Mouse (Mus musculus) thymus, postnatal 0 days (tissue): ENCODE measurements around the gene Trappc2. TPM values are rescaled to one million over a fixed set of nuclear protein-coding genes. Genes with fewer than 3 reads are reported as not detected.

Experiments used
- polyA plus RNA-seq: library from polyadenylated mRNA; unstranded; fragments of >200 nt; fragmentation: Nextera tagmentation; extraction: Ambion mirVana; gene quantifications from 2 replicates; pipeline ENCODE4 v1.2.1, GENCODE M21; 2015

Gene Trappc2
- polyA plus RNA-seq, 1 experiment from 2014 or later, result 29.8 TPM

Other genes with a start within 250 kb of the Trappc2 start
- 4.6 TPM in 2 replicates for gene Gpm6b, start 201.7 kb upstream of the Trappc2 start, polyA plus RNA-seq
- gene Ofd1, start 130 bp downstream of the Trappc2 start, polyA plus RNA-seq, result 6.3 and 8.4 TPM in 2 replicates
- 44.0 and 45.4 TPM in 2 replicates for gene Rab9, start 39.3 kb downstream of the Trappc2 start, polyA plus RNA-seq
- gene Tceanc, start 78.0 kb downstream of the Trappc2 start, polyA plus RNA-seq, result 10.1 and 10.4 TPM in 2 replicates
- gene Egfl6, start 145.1 kb downstream of the Trappc2 start, polyA plus RNA-seq, result 0.12 and 0.21 TPM in 2 replicates